Mouse (Mus musculus): Measurements from ENCODE around the gene Rpl3. TPM values are rescaled to one million over a fixed set of nuclear protein-coding genes. Genes with fewer than 3 reads are reported as not detected.
"Not testable (repeated sequence)": the region's sequence is repeated elsewhere in the genome, so short reads cannot be mapped to it uniquely, and the experiment has no call there.

Rpl3 gene
- polyA plus RNA-seq, 1 experiment from 2014 or later = 450 TPM

DNA sequence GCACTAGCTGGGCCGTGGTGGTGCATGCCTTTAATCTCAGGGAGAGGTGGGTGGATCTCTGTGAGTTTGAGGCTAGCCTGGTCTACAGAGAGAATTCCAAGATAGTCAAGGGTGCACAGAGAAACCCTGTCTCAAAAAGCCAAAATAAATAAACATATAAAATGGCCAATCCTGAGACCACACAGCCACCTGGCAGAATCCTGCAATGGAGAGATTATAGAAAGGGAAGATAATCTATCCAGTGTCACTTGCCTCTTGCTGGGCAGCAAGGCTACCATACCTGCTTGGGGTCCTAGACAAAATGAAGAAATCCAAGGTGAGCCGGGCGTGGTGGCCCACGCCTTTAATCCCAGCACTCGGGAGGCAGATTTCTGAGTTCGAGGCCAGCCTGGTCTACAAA lies 38.3 kb upstream of the Rpl3 start:
- TF ChIP-seq CTCF (IDR thresholded peaks at IDR 0.05; ENCODE audit: low read depth) = no peak
- Histone ChIP-seq H3K9me3 (ENCODE audit: control insufficient read depth) (no peaks in the 10 kb centered on the region), H3K9ac (ENCODE audit: low read depth, low read length) (no peak overlapping the region), H3K27me3 (replicated peaks; ENCODE audit: control insufficient read depth, insufficient read depth, low read length) (no peaks in the 10 kb centered on the region), H3K36me3 (ENCODE audit: control insufficient read depth, insufficient read depth) (no peaks in the 10 kb centered on the region), H3K4me3 (ENCODE audit: low read depth, low read length) (no peak overlapping the region), H3K4me2 (replicated peaks; ENCODE audit: low read depth) (no peak overlapping the region), H3K27ac (ENCODE audit: low read depth, low read length) (no peak overlapping the region), H3K4me1 (replicated peaks; ENCODE audit: control insufficient read depth, insufficient read depth, low read length) (peaks cover 13% of the 10 kb centered on the region)
- no peak for ATAC-seq
- 88% methylated on average over 6 of the region's 6 CpGs for WGBS

DNA sequence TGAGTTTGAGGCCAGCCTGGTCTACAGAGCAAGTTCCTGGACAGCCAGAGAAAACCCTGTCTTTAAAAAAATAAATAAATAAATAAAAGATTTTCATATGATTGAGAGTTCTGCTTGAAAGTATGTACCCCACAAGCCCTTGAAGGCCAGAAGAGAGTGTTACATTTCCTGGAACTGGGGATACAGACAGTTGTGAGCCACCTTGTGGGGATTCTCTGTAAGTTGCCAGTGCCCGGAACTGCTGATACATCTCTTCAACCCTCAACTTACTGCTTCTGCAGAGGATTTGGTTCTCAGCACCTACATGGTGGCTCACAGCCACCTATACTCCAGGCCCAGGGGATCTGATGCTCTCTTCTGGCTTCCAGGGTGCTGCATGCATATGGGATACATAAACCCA lies 35.5 kb upstream of the Rpl3 start:
- no peak overlapping the region for H3K27ac ChIP-seq (ENCODE audit: low read depth, low read length)
- no peak overlapping the region for H3K4me2 ChIP-seq (replicated peaks; ENCODE audit: low read depth)
- H3K27me3 ChIP-seq (replicated peaks; ENCODE audit: control insufficient read depth, insufficient read depth, low read length) = no peaks in the 10 kb centered on the region
- no peaks in the 10 kb centered on the region for H3K9me3 ChIP-seq (ENCODE audit: control insufficient read depth)
- H3K4me1 ChIP-seq (replicated peaks; ENCODE audit: control insufficient read depth, insufficient read depth, low read length) = no peaks in the 10 kb centered on the region
- H3K9ac ChIP-seq (ENCODE audit: low read depth, low read length) = no peak overlapping the region
- ATAC-seq = no peak
- no peak overlapping the region for H3K4me3 ChIP-seq (ENCODE audit: low read depth, low read length)
- WGBS = 66% methylated on average over 1 of the region's 1 CpGs
- peak; percentile 61 for TF ChIP-seq CTCF (IDR thresholded peaks at IDR 0.05; ENCODE audit: low read depth)
- no peaks in the 10 kb centered on the region for H3K36me3 ChIP-seq (ENCODE audit: control insufficient read depth, insufficient read depth)

DNA sequence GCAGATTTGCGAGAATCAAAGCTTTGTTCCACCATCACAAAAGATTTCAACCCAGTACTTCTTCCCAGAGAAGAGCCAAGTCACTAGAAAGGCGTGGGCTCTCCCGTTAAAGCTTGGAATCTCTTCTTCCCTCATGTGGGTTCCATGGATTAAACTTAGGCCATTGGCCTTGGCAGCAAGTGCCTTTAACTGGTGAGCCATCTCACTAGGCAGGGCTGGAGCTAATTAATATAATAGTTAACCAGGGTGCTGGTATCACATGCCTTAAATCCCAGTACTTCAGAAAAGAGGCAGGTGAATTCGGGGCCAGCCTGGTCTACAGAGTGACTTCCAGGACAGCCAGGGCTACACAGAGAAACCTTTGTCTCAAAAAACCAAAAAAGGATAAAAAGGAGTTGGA lies 33.0 kb upstream of the Rpl3 start:
- Histone ChIP-seq H3K9ac (ENCODE audit: low read depth, low read length) (no peak overlapping the region), H3K27me3 (replicated peaks; ENCODE audit: control insufficient read depth, insufficient read depth, low read length) (no peaks in the 10 kb centered on the region), H3K4me3 (ENCODE audit: low read depth, low read length) (no peak overlapping the region), H3K9me3 (ENCODE audit: control insufficient read depth) (no peaks in the 10 kb centered on the region), H3K4me1 (replicated peaks; ENCODE audit: control insufficient read depth, insufficient read depth, low read length) (no peaks in the 10 kb centered on the region), H3K36me3 (ENCODE audit: control insufficient read depth, insufficient read depth) (no peaks in the 10 kb centered on the region), H3K27ac (ENCODE audit: low read depth, low read length) (no peak overlapping the region), H3K4me2 (replicated peaks; ENCODE audit: low read depth) (no peak overlapping the region)
- no peak for TF ChIP-seq CTCF (IDR thresholded peaks at IDR 0.05; ENCODE audit: low read depth)
- ATAC-seq = no peak
- WGBS = 73% methylated on average over 4 of the region's 4 CpGs

DNA sequence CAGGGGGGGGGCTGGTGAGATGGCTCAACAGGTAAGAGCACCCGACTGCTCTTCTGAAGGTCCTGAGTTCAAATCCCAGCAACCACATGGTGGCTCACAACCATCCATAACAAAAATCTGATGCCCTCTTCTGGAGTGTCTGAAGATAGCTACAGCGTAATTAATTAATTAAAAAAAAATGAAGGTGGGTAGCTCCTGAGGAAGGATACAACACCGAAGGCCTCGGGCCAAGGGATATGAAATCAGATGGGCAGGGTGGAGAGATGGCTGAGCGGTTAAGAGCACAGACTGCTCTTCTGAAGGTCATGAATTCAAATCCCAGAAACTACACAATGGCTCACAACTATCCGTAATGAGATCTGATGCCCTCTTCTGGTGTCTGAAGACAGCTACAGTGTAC lies 30.8 kb upstream of the Rpl3 start:
- not testable (repeated sequence) for H3K27ac ChIP-seq (ENCODE audit: low read depth, low read length); H3K36me3 ChIP-seq (ENCODE audit: control insufficient read depth, insufficient read depth); H3K27me3 ChIP-seq (replicated peaks; ENCODE audit: control insufficient read depth, insufficient read depth, low read length); H3K9ac ChIP-seq (ENCODE audit: low read depth, low read length); ATAC-seq; H3K4me1 ChIP-seq (replicated peaks; ENCODE audit: control insufficient read depth, insufficient read depth, low read length); H3K9me3 ChIP-seq (ENCODE audit: control insufficient read depth); H3K4me2 ChIP-seq (replicated peaks; ENCODE audit: low read depth); H3K4me3 ChIP-seq (ENCODE audit: low read depth, low read length)
- WGBS = 92% methylated on average over 6 of the region's 6 CpGs

DNA sequence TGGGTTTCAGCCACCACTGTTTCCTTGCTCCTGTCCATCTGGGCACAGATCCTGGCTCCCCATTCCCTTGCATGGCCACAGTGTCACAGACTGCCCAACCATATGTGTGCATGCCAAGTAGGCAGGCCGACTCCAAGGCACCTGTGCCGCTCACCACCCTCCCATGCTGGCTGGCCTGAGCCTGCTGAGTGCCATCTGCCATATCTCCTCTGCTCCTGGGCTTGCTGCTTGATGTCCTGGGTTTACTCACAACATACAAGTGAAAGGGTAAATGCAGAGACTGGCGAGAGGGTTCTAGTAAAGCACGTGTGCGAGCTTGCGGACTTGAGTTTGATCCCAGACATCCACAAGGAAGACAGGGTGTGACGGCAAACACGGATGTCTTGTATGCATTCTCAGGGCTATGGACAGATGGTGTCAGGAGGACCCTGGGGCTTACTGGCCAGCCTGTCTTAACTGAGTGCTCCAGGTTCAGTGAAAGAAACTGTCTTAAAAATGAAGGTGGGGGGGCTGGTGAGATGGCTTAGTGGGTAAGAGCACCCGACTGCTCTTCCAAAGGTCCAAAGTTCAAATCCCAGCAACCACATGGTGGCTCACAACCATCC lies 30.2 kb upstream of the Rpl3 start:
- H3K36me3 ChIP-seq (ENCODE audit: control insufficient read depth, insufficient read depth) = no peaks in the 10 kb centered on the region
- ATAC-seq = no peak
- 89% methylated on average over 9 of the region's 9 CpGs for WGBS
- H3K9ac ChIP-seq (ENCODE audit: low read depth, low read length) = no peak overlapping the region
- H3K4me2 ChIP-seq (replicated peaks; ENCODE audit: low read depth) = no peak overlapping the region
- H3K27me3 ChIP-seq (replicated peaks; ENCODE audit: control insufficient read depth, insufficient read depth, low read length) = no peaks in the 10 kb centered on the region
- no peak overlapping the region for H3K4me3 ChIP-seq (ENCODE audit: low read depth, low read length)
- H3K9me3 ChIP-seq (ENCODE audit: control insufficient read depth) = no peaks in the 10 kb centered on the region
- no peak overlapping the region for H3K27ac ChIP-seq (ENCODE audit: low read depth, low read length)
- no peaks in the 10 kb centered on the region for H3K4me1 ChIP-seq (replicated peaks; ENCODE audit: control insufficient read depth, insufficient read depth, low read length)
- no peak for TF ChIP-seq CTCF (IDR thresholded peaks at IDR 0.05; ENCODE audit: low read depth)

DNA sequence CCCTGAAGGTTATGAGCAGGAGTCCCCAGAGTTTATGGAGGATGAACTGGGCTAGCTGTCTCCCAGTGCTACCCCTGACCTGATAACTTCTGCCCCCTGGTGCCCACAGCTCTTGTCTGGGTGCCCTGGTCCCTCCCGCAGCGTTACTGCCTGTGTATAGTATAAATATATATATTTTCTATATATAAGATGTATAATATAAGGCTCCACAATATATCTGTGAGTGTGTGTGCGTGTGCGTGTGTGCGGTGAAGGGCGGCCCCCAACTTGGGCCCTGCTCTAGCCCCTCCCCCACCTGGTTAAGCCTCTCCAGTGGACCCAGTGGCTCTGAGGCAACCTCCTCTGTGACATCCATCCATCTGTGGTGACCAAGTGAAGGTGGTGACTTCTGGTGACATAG lies 27.4 kb upstream of the Rpl3 start:
- no peak for ATAC-seq
- Histone ChIP-seq H3K4me3 (ENCODE audit: low read depth, low read length) (no peak overlapping the region), H3K36me3 (ENCODE audit: control insufficient read depth, insufficient read depth) (no peaks in the 10 kb centered on the region), H3K27ac (ENCODE audit: low read depth, low read length) (no peak overlapping the region), H3K4me1 (replicated peaks; ENCODE audit: control insufficient read depth, insufficient read depth, low read length) (no peaks in the 10 kb centered on the region), H3K9ac (ENCODE audit: low read depth, low read length) (no peak overlapping the region), H3K9me3 (ENCODE audit: control insufficient read depth) (no peaks in the 10 kb centered on the region), H3K27me3 (replicated peaks; ENCODE audit: control insufficient read depth, insufficient read depth, low read length) (no peaks in the 10 kb centered on the region), H3K4me2 (replicated peaks; ENCODE audit: low read depth) (no peak overlapping the region)
- no peak for TF ChIP-seq CTCF (IDR thresholded peaks at IDR 0.05; ENCODE audit: low read depth)
- WGBS = 88% methylated on average over 6 of the region's 6 CpGs

DNA sequence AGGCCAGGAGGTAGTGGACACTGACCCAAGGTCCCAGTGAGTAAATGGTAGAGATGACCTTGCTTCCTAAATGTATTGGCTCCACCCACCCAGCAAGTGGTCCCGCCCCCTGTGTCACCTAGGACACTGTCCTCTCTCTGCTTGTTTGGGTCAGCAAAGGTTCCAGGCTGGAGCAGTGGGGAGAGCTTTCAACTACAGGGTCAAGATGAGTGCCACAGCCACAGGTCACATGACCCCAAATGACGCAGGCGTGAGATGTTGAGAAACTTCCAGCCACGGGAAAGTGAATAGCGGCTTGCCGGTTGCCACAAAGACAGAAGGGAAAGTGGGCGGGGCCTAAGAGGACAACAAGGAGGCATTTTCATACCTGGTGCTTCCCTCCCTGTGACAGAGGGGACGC lies 25.5 kb upstream of the Rpl3 start:
- no peak for TF ChIP-seq CTCF (IDR thresholded peaks at IDR 0.05; ENCODE audit: low read depth)
- H3K36me3 ChIP-seq (ENCODE audit: control insufficient read depth, insufficient read depth) = no peaks in the 10 kb centered on the region
- no peaks in the 10 kb centered on the region for H3K4me1 ChIP-seq (replicated peaks; ENCODE audit: control insufficient read depth, insufficient read depth, low read length)
- no peaks in the 10 kb centered on the region for H3K27me3 ChIP-seq (replicated peaks; ENCODE audit: control insufficient read depth, insufficient read depth, low read length)
- H3K27ac ChIP-seq (ENCODE audit: low read depth, low read length) = no peak overlapping the region
- H3K9ac ChIP-seq (ENCODE audit: low read depth, low read length) = no peak overlapping the region
- no peaks in the 10 kb centered on the region; the same call in 1 of the 2 replicates for H3K9me3 ChIP-seq (ENCODE audit: control insufficient read depth)
- WGBS = 59% methylated on average over 8 of the region's 8 CpGs
- H3K4me3 ChIP-seq (ENCODE audit: low read depth, low read length) = no peak overlapping the region
- H3K4me2 ChIP-seq (replicated peaks; ENCODE audit: low read depth) = no peak overlapping the region
- ATAC-seq = peak; percentile 30; the same call in 1 of the 2 replicates
